Mouse (Mus musculus) C2C12 (cell line): ENCODE results near the gene Actn3.

Experiments
- CTCF ChIP-seq: IDR thresholded peaks from one replicate; pipeline ENCODE4 v1.5.1; 2011; ENCODE audit not compliant: control insufficient read depth, insufficient read depth, insufficient read length
- MAX ChIP-seq: IDR thresholded peaks from one replicate; pipeline ENCODE4 v1.6.1; 2011; ENCODE audit warnings: mild to moderate bottlenecking, control low read depth
- USF1 ChIP-seq: IDR thresholded peaks from one replicate; pipeline ENCODE4 v1.6.1; 2011; ENCODE audit warnings: low read depth, mild to moderate bottlenecking, control low read depth, moderate library complexity

- no peak for TF ChIP-seq CTCF
- no peak for TF ChIP-seq MAX
- TF ChIP-seq USF1: no peak
Measured at GRCm38 (mm10) chr19:4876241-4876640, 1.5 kb downstream of the Actn3 start.
